Mouse (Mus musculus) c-Kit-positive CD71-negative TER-119-negative erythroid progenitor cells, embryonic 14.5 days (primary cell): ENCODE measurements at regions not wholly inside any gene's neighbourhood (a gene's known extent, or its start where the extent isn't known, plus 50 kb on each side); places are given as distances from the start of the nearest gene placed in this dataset.

Experiments
- DNase-seq: peaks from one replicate; pipeline ENCODE4 v3.0.0-alpha.2; 2013; ENCODE audit warnings: low read depth

- no peak for DNase-seq
Observed at GRCm38 (mm10) chr1:73857497-73857896, 266.8 kb downstream of the Tns1 start.

- DNase-seq, result no peak
Observed at GRCm38 (mm10) chr1:73856811-73857210, 267.4 kb downstream of the Tns1 start.

DNA sequence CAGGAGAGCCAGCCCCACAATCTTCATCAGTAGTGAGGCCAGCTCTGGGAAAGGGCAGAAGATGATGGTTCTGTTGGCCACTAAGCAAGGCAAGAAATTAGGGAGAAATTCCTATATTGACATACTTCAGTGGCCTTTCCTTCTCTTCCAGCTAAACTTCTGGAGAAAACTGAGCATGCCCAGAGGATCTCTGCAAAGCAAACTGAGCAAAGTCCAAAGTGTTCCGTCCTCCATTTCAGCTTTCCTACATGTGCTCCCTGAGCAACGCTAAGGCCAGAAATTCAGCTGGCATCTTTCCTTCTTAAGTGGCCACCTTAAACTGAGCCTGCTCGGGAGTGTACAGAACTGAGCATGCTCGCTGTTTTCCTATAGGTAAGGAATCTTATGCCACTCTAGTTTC lies 268.9 kb downstream of the Tns1 start:
- DNase-seq, result no peak

GRCm38 (mm10) chr1:73853851-73854250 lies 270.4 kb downstream of the Tns1 start:
- no peak for DNase-seq

- no peak for DNase-seq
Observed at GRCm38 (mm10) chr1:73850173-73851014, 273.9 kb downstream of the Tns1 start.

GRCm38 (mm10) chr1:73848370-73848769 lies 275.9 kb downstream of the Tns1 start:
- no peak for DNase-seq

- no peak for DNase-seq
Observed at GRCm38 (mm10) chr1:73847126-73847525, 277.1 kb downstream of the Tns1 start.

DNA sequence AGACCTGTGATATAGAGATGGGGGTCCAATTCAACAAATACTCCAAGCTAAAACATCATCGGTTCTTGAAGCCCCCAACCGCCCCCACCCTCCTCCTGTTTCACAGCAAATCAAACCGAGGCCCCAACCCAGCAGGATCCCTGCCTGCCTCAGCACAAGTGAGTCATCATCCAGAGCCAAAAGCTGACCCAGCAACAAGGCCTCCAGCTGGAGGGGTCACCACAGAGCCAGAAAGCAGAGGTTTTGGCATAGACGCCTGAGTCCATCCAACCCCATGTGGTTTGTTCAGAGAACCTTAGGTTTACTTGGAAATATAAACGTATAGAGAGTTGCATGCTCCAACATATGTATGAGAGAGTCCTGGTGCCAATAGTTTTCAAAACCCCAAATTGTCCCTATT lies 279.1 kb downstream of the Tns1 start:
- DNase-seq, result no peak

DNA sequence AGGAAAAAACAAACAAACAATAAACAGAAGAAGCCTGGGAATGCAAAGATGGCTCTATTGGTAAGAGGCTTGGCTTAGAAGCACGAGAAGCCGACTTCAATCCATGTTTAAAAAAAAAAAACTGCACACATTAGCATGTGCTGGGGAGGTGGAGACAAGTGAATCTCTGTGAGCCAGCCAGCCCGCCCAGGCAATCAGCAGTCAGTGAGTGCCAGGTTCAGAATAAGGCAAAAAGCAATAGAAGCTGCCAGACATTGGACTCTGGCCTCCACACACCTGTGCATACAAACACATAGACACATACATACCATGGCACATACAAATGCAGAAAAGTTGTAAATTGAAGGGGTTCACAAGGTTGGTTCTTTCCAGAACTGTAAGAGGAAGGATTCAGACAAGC lies 279.7 kb downstream of the Tns1 start:
- DNase-seq, result no peak

DNA sequence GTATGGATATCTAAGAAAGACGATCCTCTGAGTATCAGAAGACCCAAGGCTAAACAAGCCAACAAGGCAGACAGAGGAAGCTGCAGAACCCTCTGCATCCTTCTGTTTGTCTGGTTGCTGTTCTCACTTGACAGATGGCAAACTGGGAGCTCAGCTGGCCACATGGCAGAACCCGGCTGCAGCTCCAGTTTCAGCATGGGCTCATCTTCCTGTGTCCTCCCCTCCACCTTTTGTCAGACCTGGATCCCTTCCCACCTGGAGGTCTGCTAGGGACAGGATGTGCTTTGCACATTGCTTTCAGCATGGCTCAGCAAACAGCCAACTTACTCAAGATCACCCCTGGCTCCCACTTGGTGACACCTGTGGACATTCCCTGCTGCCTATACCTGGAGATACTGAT lies 284.9 kb downstream of the Tns1 start:
- DNase-seq, result no peak

- no peak for DNase-seq
Observed at GRCm38 (mm10) chr1:73836680-73837079, 287.6 kb downstream of the Tns1 start.

GRCm38 (mm10) chr1:73834566-73834965 lies 289.7 kb downstream of the Tns1 start:
- DNase-seq, result no peak

DNA sequence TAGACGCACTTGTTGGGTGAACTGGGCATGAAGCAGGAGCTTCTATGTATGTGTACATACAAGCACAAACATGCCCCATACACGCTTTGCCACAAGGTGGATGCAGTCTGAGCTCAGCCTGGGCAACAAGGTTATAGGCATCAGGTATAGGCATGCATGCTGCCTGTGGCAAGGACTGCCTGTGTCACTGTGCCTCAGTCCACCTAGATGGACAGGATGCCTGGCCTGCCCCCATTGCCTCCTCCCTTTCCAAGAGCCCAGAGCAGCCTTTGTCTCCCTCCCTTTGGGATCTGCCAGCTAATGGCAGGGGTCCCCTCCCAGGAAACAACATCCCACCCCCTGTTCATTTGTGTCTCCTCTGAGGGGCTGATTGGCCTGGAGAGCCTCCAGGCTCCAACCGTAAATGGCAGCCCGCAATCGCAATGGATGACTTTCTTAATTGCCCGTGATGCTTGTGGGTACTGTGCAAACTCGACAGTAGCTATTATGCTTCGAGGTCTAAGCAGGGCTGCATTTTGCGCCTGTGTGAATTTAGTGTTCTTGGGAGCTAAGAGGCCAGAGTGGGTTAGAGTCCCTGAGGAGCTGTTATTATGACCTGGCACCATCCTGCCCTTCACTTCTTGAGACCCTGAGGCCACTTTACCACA lies 293.6 kb downstream of the Tns1 start:
- DNase-seq, result no peak

GRCm38 (mm10) chr1:73828996-73829395 lies 295.3 kb downstream of the Tns1 start:
- DNase-seq, result no peak

DNA sequence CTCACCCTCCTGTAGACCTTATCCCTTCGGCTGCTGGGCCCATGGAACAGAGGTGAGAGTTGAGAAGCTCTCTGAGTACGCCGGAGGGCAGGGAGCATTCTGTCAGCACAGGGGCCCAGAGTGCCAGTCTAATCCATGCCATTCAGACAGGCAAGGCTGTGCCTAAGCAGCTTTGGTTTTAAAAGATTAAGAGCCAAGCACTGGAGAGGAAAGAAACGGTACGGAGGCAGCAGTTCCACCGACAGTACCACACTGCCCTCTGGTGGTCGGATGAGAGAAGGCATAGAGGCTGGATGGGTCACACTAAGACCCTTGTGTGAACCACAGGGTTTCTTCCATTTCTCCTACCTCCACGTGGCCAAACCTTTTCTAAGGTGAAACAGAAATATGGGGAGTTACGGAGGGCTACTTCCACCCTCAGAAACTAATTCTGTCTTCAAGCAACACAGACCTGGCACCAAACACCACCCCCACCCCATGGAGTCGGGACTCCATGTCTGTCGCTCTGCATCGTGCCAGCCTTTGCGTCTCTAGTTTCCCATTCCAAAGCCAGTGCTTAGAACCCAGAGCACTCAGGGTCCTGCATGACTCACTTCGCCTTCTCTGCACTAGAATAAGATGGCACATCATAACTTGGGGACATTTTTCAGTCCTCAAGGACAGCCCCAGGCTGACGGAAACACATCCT lies 297.9 kb downstream of the Tns1 start:
- peak; percentile 48 for DNase-seq

GRCm38 (mm10) chr1:73824406-73825184 lies 299.7 kb downstream of the Tns1 start:
- no peak for DNase-seq

GRCm38 (mm10) chr1:73823726-73824125 lies 300.5 kb downstream of the Tns1 start:
- DNase-seq, result no peak

DNA sequence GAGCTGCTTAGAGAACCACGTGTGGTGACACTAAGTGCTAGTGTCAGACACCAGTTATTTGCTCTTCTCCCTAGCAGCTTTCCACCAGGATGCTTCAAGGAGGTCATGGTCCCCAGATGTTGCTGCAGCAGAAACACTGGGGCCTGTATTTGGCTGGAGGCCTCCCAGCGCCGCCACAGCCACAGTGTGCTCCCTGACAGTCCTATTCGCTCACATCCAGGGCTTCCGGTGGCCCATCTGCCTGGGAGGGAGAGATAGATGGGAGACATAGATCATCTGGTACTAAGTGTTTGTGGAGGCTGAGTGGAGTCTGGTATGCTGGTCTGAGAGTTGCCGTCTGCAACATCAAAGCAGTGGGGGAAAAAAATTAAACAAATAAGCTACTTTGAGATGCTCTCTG lies 301.6 kb downstream of the Tns1 start:
- DNase-seq, result no peak

DNA sequence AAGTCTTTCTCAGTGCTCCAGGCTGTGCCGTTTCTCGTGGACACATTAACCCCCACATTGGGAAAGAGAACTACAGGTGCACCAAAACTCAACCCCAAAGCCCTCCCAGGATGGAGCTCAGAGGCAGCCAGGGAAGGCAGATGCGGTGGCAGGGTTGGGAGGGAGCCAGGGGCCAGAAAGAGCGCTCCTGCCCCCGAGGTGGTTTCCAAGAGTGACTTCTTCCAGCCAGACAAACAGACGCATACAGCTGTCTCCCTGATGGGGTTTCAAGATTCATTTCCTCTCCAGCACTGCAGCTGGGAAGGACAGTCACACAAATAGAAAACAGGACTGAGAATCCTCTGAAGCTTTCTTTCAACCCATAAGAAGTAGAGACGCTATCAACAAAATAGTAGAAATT lies 303.5 kb downstream of the Tns1 start:
- no peak for DNase-seq

DNA sequence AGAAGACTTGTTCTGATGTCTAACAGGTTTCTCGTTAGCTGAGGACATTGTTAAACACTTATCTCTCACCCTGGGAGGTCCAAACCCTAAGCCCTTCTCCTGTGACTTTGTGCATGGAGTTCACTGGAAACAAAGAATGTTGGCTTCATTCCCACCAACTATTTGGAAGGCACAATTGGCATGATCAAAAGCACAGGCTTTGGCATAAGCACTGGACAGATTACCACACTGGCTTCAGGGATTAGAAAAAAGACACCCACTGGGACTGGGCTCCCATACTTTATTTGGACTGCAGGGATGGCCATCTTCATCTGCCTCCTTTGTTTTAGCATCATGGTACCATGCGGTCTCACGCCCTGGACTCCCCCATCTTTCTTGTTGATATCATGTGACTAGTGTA lies 317.0 kb downstream of the Tns1 start:
- no peak for DNase-seq

GRCm38 (mm10) chr1:73805156-73805555 lies 319.1 kb downstream of the Tns1 start:
- DNase-seq, result no peak

- no peak for DNase-seq
Observed at GRCm38 (mm10) chr1:73799996-73800395, 324.3 kb downstream of the Tns1 start.
